Mouse (Mus musculus) Muller cell, postnatal 12 days (primary cell): ENCODE measurements around the gene Otp.

Experiments
- DNase-seq: peaks from one replicate; pipeline ENCODE4 v3.0.0-alpha.2; 2015; ENCODE audit errors: inconsistent ontology term

The Otp gene

DNA sequence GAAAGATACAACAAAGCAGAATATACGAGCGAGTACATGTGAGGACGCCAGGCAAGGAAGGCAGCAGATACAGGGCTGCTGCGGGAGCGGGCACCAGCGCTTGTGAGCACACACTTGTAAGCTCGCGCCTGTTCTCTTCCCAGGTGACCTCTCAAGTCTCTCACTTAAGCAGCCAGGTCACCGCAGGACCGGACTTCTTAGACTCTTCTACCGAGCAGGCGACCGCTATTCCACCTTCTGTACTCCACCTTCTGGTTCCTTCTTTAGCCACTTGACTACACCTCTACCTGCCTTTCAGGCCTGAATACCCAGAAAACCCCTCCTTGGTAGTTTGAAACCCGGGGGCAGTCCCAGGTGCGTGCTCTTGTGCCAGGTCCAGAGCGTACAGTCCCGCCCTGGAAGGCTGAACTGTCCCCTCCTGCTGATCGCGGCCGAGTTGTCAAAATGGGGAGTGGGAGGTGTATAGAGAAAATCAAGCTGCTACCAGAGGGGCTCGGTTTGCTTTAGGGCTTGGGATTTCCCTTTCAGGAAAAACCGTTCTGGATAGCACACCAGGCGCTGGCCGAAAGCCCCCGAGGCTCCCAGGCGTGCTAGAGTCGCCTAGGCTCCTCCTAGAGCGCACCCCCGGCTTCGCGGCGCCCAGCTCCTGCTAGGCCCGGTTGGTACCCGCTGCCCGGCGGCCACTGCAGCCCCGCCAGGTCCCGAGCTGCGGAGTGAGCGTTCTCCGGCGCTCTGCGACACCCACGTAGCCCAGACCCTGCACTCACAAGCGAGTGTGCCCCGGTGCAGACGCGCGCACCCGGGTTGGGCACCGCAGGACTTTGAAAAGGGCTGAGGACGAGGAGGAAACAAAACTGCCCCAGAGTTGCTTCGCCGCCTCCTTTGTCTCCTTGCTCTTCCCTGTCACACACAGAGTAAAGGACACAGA, 2.0 kb upstream of the Otp start:
- no peak for DNase-seq

DNA sequence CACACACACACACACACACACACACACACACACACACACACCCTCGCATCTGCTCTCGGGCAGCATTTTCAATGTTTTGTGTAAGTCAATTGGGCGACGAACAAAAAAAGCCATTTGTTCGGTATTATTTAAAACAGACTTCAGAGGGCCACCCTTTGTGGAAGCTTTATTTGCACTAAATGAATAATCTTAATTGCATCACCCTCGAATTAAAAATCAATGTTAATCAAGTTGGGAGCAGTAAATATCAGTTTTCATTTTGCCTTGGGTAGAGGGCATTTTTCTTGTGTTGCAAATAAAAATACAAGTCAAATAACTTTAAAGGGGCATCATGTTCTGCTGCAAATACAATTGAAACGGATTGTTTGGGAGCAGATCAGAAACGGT, 1.4 kb upstream of the Otp start:
- no peak for DNase-seq

DNA sequence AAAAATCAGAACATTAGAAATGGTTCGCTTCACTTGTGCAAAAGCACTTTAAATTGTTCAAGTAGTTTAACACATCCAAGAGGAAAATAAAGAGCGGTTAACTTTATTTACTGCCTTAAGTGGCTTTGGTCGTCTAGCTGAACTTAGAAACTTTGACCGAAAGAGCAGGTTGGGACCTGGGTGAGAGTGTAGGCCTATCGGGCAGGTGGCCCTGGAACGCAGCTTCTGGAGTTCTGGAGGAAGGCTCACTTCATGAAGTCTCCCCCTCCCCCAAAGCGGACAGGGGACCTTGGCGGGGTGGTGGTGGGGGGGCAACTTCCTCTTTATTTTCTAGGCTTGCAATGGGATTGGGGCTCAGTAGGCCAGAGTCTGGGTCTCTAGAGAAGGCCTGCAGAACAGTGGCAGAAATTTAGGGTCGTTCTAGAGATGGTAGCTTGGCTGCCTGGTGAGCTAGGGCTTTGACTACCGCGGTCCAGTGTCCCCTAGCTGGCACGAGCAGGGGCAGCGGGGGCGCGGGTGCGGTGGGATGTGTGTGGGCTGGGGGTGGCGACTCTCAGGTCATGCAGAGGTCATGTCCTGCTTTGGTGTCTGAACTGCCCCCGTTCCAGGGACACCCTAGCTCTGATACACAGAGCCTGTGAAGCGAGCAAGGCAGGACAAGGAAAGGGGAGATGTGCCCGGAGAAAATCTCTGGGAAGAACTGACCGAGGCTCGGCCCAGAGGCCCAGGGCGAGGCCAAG, 576 bp upstream of the Otp start:
- no peak for DNase-seq

DNA sequence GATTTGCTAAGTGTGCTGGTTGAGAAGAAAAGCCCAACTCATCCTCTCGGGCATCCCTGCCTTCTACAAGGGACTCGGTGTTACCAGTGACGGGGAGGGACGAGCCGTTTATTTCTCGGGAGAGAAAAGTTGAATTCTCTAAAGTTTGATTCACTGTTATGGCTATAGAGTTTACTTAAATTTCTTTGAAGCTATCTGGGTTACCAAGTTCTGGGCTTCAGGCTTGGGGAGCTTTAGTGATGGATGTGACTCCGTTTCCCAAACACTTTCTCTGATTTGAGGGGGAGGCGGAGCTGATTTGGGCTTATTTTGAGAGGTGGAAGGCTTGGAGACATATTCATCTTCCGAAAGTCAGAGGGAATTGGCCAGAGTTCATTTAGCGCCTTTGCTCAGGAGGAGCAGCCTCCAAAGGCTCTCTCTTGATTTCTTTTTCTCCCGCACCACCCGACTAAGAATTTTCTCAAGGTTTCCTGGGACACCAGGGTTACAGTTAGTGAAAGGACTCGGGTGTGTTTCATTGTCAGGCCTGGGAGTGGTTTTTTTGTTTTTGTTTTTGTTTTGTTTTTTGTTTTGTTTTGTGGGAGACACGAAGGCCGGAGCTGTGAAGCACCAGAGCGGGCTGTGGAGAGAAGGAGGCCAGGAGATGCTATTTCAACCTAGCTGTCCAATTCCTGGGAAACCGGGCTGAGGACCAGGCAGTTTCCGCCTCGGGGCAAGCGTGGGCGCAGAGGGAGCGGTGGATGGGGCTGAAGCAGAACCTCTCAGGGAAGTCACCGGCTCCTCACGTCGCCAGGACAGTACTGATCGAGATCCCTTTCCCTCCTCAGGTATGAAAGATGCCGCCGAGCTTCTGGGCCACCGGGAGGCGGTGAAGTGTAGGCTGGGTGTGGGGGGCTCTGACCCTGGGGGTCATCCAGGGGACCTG, 1.1 kb downstream of the Otp start:
- no peak for DNase-seq

DNA sequence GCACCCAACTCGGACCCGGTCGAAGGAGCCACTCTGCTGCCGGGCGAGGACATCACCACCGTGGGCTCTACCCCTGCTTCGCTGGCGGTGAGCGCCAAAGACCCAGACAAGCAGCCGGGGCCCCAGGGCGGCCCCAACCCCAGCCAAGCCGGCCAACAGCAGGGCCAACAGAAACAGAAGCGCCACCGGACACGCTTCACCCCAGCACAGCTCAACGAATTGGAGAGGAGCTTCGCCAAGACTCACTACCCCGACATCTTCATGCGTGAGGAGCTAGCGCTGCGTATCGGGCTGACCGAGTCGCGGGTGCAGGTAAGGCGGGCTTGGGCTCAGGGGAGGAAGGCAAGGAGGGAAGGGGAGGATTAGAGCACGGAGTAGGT, 1.8 kb downstream of the Otp start:
- no peak for DNase-seq

DNA sequence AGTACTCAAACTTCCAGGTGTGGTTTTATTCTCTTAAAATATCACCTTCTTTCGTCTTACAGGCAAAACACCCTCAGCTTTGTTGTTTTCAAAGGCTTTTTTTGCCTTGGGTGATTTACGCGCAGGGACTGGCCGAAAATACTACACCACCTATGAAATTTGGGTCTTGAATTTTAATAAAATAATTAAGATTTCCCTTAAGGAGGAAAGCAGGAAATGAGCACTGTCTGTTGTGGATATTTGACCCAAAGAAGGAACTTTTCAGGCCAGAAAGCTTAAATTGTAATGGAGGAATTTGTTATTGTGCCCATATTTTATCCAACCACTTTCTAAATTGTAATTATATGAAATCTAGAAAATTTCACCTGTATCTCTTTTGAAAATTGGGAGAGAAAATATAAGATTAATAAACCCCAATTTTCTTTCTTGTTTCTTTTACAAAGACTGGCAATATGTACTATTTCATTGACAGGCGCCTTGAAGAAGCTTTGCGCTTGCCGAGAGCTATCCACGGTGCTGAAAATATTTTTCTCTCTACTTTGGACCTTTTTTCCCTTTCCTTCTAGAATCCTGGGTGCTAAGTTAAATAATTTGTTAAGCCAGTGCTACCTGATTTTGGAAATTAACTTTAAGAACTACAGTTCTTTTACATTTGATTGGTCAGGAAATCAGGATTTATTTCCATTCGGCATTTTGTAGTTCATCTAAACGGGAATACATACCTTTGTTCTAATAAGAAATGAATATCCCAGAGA, 2.8 kb downstream of the Otp start:
- no peak for DNase-seq

DNA sequence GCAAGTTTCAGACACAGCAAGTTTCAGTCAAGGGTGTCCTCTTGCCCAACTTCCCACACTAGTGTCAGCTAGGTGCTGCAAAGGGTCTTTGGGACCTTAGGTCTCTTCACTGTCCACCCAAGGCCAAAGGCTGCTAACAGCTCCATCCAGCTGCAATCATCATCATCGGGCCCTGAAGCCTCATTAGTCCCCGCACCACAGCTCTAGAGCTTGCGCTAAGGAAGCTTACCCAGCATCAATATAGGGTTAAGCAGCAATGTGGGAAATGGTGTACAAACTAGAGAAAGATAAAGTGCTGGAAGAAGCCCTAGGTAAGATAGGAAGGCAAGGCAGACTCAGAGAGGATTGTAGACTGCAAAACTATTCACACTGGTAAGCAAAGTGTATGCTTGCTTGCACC, 5.8 kb downstream of the Otp start:
- no peak for DNase-seq

DNA sequence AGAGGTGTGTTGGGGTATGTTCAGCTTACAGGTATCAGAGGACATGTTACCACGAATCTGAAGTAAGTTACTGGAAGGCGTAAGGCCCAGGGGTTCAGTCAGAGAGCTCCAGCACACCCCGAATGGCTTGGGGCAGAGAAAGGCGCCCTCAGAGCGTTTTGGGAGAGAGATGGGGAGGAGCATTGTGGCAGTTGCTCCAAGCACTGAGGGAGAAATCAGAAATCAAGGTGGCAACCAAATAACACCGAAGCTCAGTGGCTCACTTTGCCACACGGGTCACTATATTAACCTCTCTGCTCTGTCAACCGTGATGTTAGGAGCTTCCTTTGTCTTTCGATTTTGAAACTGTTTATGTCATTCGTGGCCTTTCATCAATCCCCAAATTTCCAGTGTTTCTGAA, 6.8 kb downstream of the Otp start:
- no peak for DNase-seq

DNA sequence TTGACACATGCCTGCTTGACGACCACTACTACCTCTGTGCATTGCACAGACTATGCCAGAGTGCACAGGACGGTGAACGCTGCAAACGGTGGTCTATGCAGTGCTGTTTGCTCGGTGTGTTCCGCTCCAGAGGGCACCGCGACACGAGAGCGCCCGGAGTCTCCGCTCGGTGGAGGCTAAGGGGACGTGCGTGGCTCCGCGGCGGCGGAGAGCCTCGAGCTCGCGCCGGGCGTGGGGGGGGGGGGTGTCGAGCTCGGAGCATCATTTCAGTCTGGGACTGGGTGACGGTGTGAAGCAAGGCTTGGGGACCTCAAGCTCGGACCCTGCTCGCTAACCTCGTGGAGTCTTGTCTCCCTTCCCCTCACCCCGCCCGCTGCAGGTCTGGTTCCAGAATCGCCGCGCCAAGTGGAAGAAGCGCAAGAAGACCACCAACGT, 7.3 kb downstream of the Otp start:
- DNase-seq = no peak

DNA sequence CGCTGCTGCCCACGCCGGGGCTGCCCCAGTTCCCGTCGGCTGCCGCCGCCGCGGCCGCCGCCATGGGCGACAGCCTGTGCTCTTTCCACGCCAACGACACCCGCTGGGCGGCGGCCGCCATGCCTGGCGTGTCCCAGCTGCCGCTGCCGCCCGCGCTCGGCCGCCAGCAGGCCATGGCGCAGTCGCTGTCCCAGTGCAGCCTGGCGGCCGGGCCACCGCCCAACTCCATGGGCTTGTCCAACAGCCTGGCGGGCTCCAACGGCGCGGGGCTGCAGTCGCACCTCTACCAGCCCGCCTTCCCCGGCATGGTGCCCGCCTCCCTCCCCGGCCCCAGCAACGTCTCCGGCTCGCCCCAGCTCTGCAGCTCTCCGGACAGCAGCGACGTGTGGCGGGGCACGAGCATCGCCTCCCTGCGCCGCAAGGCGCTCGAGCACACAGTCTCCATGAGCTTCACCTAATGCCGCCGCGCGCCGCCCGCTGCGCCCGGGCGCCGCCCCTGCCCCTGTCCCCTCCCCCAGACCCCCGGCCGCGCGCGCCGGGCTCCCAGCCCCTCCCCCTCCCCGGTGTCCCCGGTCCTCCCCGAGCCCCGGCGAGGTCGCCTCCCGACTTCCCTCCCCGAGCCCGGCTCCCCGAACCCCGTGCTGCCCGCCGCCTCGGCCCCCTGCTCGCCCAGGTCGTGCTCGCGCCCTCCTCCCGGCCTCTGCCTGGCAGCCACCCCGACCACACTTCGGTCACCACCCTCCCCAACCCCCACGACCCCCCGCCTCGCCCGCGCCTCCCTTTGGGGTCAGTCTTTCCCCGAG, 8.0 kb downstream of the Otp start:
- DNase-seq = peak; percentile 59

DNA sequence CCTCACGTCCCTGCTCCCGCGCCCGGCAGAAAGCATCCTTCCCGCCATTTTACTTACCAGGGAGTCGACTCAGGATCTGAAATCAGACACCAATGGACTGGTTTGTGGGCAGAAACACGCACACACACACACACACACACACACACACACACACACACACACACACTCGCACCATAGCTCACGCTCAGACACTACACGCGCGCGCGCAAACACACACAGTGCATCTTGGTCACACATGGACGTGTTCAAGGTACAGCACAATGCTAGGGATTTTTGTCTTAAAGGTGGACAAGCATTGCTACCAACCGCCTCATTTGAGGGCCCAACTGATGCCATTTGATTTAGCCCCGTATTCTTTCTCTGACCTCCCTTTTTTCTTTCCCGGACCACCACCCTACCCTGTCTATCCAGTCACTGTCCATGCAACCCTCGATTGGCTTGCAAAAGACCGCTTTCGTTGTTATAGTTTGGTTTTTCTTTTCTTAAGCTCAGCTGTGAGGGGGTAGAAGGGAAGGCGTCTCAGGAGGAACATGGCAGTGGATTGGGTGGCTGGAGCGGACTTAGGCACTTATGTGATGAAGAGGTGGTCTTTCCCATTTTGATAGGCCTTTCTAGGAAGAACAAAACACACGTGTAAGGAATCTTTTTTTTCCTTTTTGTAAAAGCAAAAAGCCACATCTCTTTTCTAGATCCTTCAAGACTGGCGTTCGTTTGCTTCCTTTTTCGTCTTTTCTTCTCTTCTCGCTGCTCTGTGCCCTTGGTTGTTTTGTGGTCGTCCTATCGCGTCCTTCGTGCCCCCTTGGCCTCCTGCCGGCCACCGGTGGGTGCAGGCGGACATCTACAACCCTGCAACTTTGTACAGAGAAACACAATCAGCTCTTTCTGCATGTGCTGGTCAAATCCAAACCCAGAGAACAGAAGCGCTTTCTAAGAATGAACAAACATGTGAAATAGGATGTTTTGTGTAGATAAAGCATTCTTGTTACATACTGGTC, 8.9 kb downstream of the Otp start:
- peak; percentile 59 for DNase-seq

DNA sequence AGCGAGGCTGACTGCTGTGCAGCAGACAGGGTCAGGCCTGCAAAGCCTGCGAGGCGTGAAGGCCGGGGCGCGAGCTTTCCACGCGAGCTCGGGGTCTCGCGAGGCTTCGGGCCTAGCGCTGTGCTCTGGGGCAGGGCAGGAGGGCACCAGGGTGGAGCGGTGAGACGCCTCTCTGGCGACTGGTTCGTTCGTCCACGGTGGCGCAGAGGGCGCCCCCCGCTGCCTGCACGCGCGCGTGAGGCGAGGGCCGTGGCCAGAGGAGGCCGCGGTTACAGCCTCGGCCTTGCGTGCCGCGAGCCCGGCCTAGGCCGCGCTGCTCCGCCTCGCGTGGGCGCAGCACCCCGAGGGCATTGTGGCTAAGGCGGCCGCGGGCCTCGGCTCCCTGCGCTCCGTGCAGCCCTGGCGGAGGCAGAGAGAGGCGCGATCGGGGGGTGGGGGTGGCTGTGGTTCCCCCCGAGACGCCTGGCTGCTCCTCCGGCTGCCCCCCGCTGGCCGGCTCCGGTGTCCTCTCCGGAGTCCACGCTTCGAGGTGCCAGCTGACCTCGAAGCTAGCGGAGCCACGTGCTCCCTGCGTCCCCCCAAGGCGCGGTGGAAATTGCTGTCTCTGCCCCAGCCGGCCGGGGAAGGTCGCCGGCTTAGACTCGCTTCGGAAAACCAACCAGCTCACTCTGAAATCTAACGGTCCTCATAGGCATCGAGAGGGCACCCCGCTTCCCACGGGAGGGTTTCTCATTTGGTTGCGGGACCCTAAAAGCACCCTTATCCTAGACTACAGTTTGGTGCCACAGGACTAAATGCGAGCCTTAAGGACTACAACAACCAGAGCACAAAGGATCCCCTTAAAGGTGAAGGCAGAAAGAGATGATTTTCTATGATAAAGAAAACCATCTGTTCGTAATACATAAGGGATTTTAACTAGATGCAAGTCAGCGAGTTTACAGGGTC, 10.2 kb downstream of the Otp start:
- no peak for DNase-seq

DNA sequence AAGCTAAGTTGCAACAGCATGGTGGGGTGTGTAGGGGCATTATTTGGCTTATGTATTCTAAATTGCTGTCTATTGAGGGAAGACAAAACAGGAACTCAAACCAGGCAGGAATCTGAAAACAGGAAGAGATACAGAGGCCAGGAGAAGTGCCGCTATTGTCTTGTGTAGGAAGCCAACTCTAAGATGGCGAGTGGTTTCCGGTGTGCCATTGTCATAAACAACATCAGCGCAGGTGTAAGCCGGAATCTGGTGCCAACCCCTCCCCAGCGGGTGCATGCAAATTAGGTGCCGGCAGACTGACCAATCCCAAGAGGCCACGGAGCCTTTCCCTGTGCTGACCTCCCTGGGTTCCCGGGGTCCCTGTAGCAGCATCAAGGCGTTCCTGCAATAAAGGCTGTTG, 32.4 kb downstream of the Otp start:
- DNase-seq = no peak

DNA sequence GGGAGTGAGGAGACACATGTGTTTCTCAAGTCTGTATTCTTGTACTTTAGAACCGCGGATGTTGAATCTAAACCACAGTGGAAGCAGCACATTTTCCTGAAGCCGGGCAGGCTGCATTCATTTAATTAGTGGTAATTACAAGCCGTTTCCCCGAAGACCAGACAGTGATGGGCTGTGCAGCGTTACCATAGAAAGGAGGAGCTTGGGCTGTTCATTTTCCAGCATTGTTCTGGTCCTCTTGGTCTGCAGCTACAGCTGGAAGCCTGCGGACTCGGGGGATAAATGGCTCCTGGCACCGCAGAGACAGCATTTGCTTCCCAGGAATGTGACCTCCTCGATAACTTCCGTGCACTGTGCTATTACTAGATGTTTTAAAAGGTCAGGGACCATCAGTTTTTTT, 37.6 kb downstream of the Otp start:
- DNase-seq = peak; percentile 24

DNA sequence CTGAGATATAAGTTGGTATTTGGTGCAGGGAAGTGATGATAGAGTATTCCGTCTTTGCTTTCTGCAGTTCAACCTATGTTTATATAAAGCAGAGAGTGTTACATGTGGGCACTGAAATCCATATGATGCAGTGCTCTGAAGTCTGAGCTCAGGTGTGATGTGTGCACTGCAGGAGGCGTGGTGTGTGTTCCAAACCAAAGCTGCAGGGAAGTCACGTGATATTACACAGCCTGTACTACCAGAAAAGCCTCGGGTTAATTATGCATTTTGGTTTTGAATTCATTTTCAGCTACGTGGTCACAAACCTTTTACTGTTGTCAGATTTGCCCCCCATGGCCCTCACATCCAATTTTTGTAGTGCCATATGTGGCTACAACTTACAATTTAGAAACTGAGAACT, 40.3 kb downstream of the Otp start:
- no peak for DNase-seq

DNA sequence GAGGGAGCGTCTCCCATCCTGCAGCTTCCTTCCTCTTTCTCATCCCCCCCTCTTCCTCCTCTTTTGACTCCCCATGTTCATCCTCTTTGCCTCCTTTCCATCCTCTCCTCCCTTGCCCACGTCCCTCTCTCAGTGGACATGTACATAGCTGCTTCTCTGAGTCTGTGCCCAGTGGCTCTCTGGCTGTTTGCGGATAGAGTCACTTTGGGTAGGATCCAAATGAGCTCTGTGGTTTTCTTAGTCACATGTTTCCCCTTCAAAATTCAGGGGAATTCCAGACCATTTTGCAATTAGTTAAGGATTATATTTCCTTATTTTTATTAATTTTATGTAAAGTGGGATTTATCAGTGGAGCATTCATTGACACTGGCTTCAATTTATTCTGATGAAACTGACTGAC, 52.7 kb downstream of the Otp start:
- peak; percentile 50 for DNase-seq
